Mouse (Mus musculus) R1 (cell line): ENCODE measurements at regions not wholly inside any gene's neighbourhood (a gene's known extent, or its start where the extent isn't known, plus 50 kb on each side); places are given as distances from the start of the nearest gene placed in this dataset.

Experiments used
- DNase-seq: peaks from one replicate; pipeline ENCODE4 v3.0.0-alpha.2; 2018; ENCODE audit warnings: low read depth, low spot score

DNA sequence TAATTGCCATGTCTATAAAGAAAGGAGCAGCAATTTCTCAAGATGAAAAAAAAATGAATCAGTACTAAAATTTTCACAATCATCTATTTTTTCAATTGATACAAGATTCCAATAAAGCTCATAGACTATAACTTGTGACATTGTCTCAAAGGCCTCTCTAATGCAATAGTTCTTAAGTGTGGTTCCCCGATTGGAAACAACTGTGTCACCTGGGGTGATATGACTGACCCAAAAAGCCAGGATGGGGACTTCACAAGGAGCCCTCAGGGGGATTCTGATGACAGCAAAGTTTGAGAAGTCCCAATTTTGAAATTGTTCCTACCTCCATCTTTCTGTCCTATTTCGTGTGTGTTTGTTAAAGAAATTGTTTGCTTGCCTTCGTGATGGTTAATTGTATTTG, 143.3 kb upstream of the Fndc3a start:
- DNase-seq: no peak

DNA sequence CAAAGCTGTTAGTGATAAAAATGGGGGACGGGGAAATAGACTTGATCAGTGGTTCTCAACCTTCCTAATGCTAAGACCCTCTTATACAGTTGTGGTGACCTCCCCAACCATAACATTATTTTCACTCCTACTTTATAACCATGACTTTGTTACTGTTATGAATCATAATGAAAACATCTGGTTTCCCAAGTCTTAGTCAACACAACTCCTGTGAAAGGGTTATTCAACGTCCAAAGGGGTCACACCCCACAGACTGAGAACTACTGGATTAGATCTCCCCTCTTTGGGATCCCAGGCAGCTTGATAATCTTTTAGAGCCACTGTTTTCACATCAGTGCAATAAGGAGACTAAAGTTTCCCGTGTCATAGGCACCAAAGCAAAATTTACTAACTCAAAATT, 141.1 kb upstream of the Fndc3a start:
- no peak for DNase-seq

DNA sequence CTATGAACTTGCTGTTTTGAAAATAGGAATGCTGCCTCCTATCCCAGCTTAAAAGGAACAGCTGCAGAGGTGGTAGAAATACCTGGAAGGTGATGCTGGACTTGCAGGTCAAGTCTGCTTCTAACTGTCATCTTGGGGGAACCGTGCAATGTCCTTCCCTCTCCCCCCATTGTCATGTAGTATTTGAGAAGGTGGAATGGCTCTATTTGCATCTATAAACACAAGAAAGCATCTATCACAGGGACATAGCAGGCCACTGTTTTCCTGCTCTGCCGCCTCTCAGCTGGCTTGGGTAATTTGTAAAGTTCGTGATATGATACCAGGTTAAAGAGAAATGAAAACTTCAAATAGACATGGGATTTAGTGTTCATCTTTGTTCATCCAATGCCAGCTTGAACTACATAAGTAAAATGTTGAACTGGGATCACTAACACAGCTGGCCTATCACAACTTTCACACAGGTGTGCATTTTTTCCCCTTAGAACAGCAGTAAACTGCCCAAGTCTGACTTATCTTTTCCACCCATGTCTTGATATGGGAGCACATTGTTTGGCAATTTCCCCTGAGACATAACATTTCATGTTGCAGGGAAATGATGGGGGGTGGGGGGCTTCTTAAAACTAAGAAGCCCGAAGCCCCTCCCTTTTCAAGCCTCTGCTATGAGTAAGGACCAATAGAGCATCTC, 138.6 kb upstream of the Fndc3a start:
- peak; percentile 14 for DNase-seq

DNA sequence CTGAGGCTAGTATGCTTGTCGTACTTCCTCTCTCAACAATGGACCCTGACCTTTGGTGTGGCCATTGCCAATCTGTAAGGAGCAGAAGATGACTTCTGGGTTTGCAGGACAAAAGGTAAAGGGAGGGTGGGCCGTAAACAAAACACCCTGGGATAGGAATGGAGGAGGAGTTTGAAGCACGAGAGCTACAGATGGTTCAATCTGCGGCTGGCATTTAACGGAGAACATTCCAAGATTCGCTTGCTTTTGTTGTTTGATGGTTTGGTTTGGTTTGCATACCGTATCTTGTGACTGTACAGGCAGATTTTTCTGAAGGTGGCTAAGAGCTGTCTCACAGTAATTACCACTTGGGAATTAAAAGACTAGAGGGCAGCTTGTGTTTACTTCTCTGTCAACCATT, 137.7 kb upstream of the Fndc3a start:
- DNase-seq: peak; percentile 87

DNA sequence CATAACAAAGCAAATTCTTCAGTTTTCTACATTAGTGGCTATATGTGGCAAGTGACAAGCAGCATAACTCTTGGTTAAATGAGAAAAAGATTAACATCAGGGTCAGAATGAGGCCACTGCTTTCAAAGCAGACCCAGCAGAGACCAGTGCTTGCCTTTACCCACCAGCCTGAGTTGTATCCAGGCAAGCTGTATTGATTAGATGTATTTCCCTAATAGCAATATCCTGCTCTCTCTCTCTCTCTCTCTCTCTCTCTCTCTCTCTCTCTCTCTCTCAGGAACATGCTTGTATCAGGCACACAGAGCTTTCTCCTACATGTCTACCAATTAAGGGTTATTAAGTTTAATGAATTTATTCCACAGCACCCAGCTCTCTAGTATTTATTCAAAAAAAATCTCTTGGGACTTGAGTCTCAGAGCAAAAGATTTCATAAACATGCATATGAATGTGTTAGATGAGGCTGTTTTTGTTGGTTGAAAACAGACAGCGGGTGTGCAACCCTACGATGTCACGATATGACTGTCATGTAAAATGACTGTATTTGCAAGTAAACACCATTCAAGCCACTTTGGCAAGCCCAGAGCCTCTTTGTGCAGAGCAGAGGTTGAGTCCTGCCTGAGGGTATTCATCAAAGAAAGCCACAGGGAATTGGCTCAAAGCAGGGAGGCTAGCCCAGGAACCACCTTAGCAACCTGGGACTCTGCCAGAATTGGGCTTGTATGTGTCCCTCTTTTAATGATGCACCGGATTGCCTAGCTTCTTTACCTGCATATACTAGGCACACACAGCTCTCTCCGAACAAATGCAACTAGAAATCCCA, 136.0 kb upstream of the Fndc3a start:
- DNase-seq: peak; percentile 89

DNA sequence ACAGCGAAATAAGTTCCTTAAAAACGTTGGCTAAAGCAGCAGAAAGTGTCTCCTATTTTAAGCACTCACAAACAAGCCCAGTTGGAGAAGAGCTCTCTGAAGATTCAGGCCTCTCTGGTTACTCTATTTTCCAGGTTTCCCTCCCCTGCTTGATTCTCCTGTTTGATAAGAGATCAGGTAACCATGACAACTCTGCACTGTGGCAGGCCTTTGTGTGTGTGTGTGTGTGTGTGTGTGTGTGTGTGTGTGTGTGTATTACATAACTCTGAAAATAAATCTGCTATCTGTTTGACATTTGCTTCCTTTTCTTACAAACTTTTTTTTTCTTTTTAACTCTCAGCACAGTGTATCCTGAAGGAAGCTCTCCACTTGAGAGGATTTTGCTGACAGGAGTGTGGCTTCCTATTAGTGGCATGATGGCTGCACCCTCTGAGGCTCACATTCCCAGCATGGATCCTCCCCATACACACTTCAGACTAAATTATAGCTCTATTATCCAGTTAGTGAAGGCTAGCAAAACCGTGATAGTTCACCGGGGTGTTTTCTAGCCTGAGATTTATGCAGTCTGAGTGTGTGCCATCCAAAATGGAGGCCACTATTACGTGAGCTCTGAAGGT, 135.1 kb upstream of the Fndc3a start:
- peak; percentile 48 for DNase-seq

DNA sequence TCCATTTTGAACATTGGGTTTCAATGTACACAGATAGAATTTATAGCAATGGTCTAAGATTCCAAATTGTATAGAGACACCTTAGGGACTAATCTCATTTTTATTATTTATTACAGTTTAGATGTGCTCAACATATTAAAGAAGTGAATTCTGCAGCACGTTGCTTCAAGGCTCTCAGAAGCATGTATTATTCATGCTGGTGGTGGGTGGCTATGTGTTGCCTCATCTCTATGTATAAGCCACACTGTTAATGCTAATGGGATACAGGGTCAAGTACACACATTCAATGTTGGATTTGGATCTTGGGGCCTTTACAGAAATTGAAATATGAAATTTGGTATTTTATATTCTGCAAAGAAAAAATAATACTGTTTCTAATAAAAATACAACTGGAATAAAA, 131.9 kb upstream of the Fndc3a start:
- DNase-seq: no peak

DNA sequence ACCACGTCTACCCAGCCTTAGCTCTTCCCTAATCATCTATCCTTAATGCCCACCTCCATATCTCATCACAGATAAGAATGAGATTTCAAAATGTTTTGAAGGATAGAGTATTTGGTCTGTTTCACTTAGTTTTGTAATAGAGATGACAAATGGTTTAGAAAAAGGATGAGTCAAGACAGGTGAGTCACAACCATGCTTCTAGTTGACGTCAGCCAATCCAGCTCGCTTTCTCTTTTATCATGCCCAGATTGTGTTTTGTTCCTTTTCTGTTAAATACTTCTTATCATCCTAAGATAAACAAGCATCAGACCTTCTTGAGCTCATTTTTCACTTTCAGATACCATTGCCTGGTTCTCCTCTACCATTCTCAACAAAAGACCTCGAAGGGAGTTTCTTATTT, 125.4 kb upstream of the Fndc3a start:
- DNase-seq: no peak

DNA sequence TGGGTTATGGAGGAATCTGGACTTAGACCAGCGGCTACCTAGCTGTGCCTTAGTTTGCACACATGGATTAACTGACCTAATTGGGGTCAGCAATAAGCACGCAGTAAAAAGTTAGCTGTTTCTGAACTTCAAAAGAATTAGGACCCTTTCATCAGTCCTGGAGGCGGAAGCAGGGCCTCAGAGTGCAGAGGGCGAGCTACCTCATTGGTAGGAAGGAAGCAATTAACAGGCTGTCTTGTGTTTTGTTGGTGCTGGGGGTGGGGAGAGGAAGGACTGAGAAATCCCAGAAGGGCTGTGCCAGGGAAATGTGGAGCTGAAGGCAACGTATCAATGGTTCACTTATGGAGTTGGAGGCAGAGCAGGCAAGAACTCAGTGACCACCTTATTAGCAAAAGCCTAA, 119.5 kb upstream of the Fndc3a start:
- DNase-seq: no peak

DNA sequence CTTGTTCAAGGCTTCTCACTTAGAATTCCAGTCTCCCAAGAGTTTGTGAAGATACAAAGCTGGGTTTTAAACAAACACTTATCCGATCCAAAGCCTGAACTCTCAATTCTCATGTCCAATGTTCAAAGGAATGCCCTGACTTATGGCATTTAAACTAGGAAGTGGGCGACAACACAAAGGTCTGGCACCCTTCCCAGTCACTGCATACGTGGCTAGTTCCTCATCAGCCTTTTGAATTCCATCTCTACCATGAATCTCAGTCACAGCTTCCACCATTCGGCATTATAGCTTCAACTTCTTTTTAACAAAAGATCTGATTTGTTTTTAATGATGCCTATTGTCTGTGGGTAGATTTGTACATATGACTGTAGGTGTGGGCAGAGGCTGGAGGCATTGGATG, 115.7 kb upstream of the Fndc3a start:
- DNase-seq: no peak

DNA sequence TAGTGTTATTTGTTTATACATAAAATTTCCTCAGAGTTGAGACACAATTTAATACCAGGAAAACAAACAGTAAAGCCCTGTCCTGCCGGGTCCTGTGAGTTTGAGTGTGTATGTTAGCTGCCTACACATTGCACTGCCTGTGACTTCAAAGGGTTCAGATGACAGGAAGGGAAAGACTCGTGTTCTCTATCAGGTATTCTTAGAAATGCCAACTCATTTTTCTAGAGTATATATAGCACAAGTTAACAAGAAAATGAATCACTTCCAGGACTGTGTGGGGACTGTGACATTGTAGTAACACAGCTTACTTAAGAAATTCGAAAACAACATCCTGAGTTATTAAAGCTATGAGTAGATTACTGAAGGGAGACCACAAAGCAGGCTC, 112.4 kb upstream of the Fndc3a start:
- DNase-seq: no peak

DNA sequence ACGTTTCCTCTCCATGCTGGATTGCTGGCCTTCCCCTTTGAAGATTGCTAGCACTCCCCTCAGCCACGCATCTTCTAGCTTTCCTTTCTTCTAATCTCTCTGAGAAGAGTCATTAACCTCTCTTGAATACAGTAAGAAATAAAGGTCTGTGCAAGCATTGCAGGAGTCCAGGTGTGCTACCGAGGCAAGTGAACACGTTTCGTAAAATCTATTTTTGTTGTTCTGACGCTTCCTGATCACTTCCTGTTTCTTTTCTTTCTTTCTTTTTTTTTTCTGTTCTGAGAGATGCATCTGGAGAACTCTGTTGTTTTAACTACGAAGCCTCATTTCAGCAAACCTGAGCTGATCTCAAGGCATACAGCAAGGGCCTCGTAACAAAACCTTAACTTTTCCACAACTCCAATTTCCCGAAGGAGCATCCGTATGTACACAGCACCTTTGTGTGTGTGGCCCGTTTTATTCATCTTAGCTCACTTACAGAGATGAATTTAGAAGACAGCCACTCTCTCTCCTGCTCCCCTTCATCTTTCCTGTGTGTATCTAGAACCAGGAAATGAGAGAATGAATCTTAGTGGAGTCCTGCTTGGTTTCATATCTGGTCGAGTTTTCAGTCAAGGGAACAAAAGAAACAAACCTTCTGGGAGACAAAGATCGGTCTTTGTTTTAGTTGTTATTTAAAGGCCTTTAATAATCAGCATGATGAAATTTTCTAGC, 111.9 kb upstream of the Fndc3a start:
- no peak for DNase-seq

DNA sequence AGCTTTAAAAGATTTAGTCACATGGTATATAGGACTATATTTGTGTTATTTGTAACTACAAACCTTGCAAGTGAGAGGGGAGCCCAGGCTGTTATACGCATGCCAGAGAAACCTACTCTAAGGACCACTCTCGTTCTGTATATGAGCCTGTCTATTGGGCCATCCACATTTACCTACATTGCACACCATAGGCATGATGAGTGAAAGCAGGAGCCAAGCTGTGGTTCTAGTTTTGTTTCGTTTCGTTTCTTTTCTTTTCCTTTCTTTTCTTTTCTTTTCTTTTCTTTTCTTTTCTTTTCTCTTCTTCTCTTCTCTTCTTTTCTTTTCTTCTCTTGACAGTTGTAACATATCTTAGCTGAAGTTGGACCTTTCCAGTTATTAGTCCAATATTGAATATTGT, 109.2 kb upstream of the Fndc3a start:
- DNase-seq: no peak

DNA sequence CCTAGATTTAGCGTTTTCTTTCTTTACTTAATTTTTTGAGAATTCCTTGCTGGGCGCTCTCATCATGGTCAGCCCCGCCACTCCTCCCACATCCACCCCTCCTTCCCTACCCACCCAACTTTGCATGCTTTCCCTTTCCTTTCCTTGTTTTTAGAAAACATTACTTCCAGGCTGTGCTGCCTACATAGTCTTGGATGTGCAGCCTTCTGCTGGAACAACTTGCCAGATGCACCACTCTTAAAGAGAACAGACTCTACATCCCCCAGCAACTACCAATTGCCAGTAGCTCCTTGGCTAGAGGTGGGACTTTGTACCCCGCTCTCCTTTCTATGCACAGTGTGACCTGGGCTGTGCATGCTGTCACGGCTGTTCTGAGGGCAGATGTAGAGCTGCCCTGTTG, 108.0 kb upstream of the Fndc3a start:
- DNase-seq: no peak

DNA sequence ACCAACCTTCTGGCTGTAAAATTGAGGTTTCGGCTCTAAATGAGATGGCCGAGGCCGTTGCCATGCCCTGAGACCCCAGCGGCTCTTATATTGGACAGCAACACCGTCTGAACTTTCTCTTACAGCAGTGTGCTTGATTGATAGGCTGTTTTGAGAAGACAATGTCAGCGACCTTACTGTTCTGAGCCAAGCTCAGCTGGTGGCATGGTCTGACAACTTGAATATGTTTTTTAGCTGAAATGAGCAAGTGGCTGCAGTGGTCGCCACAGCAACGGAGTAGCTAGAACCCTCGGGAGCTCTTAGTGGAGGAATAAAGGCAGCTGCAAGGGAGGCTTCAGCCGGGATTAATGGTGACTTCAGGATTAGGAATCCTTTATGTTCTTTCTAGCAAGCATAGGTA, 107.0 kb upstream of the Fndc3a start:
- DNase-seq: peak; percentile 16

DNA sequence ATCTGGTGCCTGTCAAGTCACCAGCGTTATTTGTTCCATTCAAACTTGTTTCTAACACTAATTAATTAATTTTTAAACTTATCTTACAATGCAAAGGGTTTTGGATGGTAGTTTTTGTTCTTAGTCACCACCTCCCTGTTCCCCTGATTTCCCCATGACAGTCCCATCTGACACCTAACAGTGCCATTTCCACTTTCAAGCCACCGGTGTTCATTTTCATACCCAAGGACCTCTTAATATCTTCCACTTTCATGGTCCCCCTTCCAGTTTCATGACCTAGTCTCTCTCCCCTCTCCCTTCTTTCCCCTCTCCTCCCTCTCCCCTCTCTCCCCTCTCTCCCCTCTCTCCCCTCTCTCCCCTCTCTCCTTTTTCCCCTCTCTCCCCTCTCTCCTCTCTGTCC, 99.3 kb upstream of the Fndc3a start:
- DNase-seq: no peak

DNA sequence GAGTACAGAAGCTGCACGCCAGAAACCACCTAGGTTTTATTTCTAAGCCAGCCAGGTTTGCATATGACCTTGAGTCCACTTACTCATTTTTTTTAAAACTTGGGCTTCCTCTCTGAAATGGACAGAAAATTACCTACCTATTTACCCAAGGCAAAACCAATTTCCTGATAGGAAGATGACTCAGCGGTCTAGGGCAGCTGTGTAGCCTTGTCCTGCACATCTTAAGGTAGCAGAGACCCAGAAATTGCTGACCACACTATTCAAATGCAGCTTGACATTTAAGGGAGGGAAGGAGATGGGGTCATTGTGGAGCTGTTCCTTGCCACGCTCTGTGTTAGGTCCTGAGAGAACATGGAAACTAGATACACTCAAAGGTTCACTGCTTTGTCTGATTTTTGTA, 98.1 kb upstream of the Fndc3a start:
- DNase-seq: no peak

DNA sequence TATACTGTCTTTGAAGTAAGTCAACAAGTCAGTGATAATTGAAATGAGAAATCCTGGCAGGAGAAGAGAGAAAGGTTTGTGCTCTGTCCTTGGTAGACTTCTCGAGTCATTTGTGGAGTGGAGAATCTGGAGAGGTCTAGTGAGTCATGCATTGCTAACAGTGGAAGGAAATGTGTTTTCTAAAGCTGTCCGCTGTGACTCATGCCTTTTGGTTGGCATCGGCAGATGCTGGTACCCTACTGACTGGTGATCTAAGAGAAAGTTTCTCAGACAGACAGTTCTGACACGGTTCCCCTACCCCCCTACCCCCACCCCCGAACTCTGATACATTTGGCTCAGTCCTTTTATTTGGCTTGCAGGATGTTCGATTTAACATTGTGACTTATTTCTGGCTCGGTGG, 97.5 kb upstream of the Fndc3a start:
- no peak for DNase-seq

DNA sequence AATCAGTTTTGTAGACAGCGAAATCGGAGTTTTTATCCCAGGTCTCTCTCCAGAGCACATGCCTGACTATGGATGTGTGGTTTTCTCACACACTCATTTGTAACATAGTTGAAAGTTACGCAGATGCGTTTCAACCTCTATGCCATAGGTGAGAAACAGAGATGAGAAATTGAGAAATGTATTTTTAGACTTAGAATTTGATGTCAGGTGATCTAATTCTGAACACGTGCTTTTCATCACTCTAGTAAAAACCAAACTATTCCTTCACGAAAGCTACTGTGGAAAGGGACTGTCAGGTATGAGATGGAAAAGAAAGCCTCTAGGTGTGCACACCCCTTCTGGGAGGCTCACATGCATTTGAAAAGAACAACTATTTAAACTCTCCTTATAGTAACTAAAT, 96.8 kb upstream of the Fndc3a start:
- DNase-seq: no peak

DNA sequence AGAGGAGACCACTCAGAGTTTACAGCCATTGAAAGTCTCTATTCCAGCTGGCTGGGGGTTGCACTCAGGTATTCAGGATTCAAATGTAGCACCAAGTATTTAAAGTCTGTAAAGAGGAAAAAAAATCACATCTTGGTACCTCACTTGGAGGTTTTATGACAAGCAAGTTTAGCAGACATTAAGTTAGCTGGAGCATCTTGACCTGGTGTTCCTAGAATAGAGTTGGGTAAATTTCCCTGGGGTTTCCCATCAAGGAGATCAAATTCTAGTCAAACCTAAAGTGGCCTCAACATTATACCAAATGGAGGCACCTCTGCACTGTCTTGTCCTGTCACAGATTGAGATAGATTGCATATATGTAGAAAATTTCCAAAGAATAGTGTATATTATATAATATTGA, 93.8 kb upstream of the Fndc3a start:
- no peak for DNase-seq

DNA sequence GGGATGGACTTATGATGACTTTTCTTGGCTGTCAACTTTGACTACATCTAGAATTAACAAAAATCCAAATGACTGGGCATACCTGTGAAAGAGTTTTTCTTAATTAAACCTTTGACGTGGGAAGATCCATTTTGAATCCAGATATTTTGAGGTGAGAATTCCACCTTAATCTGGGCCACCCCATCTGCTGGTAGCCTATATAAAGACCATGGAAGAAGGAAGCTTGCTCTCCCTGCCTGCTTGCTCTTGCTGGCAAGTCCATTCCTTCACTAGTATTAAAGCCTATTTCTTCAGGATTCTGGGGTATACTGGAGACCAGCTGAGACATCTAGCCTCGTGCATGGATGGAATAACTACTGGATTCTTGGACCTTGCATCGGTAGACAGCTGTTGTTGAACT, 80.9 kb upstream of the Fndc3a start:
- DNase-seq: no peak

DNA sequence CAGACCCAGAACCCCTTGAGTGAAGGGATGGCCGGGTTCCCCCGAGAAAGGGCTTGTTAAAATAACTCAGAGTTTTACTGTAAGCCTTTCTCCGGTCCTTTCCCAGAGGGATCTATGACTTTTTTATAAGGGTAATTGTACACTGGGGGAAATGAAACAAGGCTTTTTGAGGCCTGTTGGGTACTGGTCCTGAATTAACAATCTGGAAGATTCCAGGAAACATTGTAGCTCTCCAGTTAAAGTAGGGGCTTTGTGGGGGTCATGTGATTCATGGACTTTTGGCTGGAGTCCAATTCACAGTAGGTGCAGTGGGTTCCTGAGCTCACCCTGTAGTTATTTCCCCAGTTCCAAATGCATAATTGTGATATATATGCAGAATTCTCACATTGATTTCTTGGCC, 77.1 kb upstream of the Fndc3a start:
- no peak for DNase-seq
